Mouse (Mus musculus) liver, embryonic 11.5 days (tissue): ENCODE measurements at regions not wholly inside any gene's neighbourhood (a gene's known extent, or its start where the extent isn't known, plus 50 kb on each side); places are given as distances from the start of the nearest gene placed in this dataset.

Experiments
- ATAC-seq: fragments of 200-750 bp; cut with Nextera tagmentation; replicated peaks from 2 replicates; pipeline ENCODE4 v1.8.0; 2017; ENCODE audit warnings: moderate number of reproducible peaks, mild to moderate bottlenecking, moderate TSS enrichment, moderate library complexity; ENCODE audit not compliant: low FRiP score
- DNase-seq: peaks from one replicate; pipeline ENCODE4 v3.0.0-alpha.2; 2017; ENCODE audit warnings: low spot score
- H3K27ac ChIP-seq: fragments of 300-500 bp; sonication (generic); 2 replicates; pipeline ENCODE4 v1.5.1; 2014; ENCODE audit warnings: mild to moderate bottlenecking, low read depth, low read length, control low read depth
- H3K27me3 ChIP-seq: fragments of 300-500 bp; sonication (generic); replicated peaks from 2 replicates; pipeline ENCODE4 v1.6.1; 2014; ENCODE audit warnings: low read length, mixed read lengths; ENCODE audit not compliant: control insufficient read depth, insufficient read depth
- H3K36me3 ChIP-seq: fragments of 300-500 bp; sonication (generic); 2 replicates; pipeline ENCODE4 v1.6.1; 2014; ENCODE audit warnings: mild to moderate bottlenecking, low read length, moderate library complexity, mixed read lengths; ENCODE audit not compliant: control insufficient read depth, insufficient read depth
- H3K4me1 ChIP-seq: fragments of 300-500 bp; sonication (generic); replicated peaks from 2 replicates; pipeline ENCODE4 v1.6.1; 2014; ENCODE audit warnings: low read length, mixed read lengths; ENCODE audit not compliant: control insufficient read depth, insufficient read depth
- H3K4me2 ChIP-seq: fragments of 300-500 bp; sonication (generic); 2 replicates; pipeline ENCODE4 v1.6.1; 2014; ENCODE audit warnings: mild to moderate bottlenecking, control low read depth, moderate library complexity
- H3K4me3 ChIP-seq: fragments of 300-500 bp; sonication (generic); 2 replicates; pipeline ENCODE4 v1.5.1; 2014; ENCODE audit warnings: low read depth, low read length, control low read depth
- H3K9ac ChIP-seq: fragments of 300-500 bp; sonication (generic); 2 replicates; pipeline ENCODE4 v1.6.1; 2014; ENCODE audit warnings: low read depth, low read length, control low read depth
- H3K9me3 ChIP-seq: fragments of 300-500 bp; sonication (generic); 2 replicates; pipeline ENCODE4 v1.6.1; 2016; ENCODE audit warnings: low read length, inconsistent platforms, mixed read lengths; ENCODE audit not compliant: control insufficient read depth
- WGBS: fragments of 180-500 bp; shearing (Covaris S2); extraction: QIAGEN DNeasy Blood & Tissue Kit; methylation state at CpG from one replicate; pipeline ENCODE4 v1.1.7; 2014; 5-methylcytosine and 5-hydroxymethylcytosine counted together

DNA sequence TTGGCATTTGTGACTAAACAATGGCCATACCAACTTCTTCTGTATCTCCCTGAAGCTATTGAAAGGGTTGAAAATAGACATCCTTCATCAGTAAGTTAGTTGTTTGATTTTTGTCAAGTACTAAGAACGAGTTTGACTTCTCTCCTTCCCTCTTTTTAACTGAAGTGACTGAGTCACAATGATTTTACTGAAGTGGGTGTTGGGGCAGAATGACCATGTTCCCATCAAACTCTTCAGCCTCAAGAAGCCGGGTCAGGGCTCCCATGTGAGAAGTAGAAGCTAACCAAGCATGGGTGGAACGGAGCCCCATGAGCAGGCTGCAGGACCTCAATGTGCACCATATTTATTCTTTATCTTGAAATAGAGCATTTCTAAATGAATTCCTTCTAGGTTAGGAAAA lies 350.7 kb upstream of the Kif2a start:
- no peak for DNase-seq
- no peak overlapping the region for H3K4me2 ChIP-seq
- WGBS: 78% methylated on average over 3 of the region's 3 CpGs
- no peak overlapping the region for H3K9ac ChIP-seq
- H3K9me3 ChIP-seq: no peaks in the 10 kb centered on the region
- no peaks in the 10 kb centered on the region for H3K4me1 ChIP-seq
- no peak overlapping the region for H3K27ac ChIP-seq
- H3K36me3 ChIP-seq: no peaks in the 10 kb centered on the region
- no peaks in the 10 kb centered on the region for H3K27me3 ChIP-seq
- no peak for ATAC-seq
- H3K4me3 ChIP-seq: no peak overlapping the region

DNA sequence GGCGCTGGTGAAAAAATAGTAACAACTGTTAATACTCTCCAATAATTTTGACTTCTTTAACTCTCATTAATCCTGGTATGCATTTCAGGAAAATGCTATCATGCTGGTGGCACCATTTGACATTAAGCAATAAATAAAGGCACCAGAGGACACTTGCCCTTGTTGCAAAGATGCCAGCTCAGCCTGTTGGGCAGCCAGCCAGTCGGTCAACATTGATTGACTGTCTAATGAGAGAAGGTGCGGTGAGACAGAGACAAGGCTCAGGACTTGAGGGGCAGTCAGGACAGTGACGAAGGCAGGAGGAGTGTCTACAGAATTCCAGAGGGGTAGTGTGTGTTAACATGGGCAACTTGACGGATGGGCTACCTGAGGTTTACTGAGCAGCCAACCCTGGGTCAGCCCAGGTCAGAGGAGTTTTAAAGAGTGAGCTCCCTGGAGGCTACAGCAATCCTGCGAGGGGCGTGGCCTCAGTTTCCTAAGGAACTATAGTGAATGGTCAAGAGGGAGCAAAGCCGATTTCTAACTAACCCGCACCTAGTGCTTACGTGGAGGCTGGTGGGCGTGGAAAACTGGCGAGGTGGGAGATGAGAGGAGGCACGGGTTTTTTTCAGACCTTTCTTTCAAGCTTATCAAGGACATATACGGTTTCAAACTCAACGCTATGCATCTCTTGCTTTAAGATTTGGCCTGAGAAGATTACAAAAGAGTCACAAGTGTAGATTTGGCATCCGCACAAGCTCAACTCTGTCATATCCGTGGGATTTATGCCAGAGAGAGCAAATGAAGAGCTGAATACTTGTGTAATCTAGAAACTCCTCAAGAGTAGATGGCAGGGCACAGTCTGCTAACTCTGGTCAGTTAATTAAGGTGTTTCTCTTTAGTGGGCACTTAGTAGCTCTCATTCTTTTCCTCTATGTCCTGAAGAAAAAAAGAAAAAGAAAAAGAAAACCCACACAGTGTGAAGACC lies 350.0 kb upstream of the Kif2a start:
- H3K4me2 ChIP-seq: no peak overlapping the region
- H3K27me3 ChIP-seq: no peaks in the 10 kb centered on the region
- H3K4me3 ChIP-seq: no peak overlapping the region
- H3K4me1 ChIP-seq: no peaks in the 10 kb centered on the region
- H3K27ac ChIP-seq: no peak overlapping the region
- H3K9me3 ChIP-seq: no peaks in the 10 kb centered on the region
- WGBS: 45% methylated on average over 17 of the region's 17 CpGs
- no peak overlapping the region for H3K9ac ChIP-seq
- no peaks in the 10 kb centered on the region for H3K36me3 ChIP-seq
- ATAC-seq (no peak), DNase-seq (no peak)

DNA sequence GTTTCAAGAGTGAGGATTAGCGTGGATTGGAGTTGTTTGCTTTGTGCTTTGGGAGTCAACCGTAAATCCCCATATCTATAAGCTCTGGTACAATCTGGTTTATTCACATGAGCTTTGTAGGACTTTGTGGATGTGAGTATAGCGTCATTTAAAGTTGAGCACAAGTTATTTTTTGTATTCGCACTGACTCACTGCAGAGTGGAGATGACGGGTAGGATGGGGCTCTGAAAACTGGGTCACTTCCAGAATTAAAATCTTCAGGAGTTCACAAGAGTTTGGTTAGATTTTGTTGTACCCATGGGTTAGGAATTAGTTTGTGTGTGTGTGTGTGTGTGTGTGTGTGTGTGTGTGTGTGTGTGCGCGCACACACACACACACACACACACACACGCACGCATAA lies 345.7 kb upstream of the Kif2a start:
- Histone ChIP-seq H3K9me3 (no peaks in the 10 kb centered on the region), H3K27me3 (no peaks in the 10 kb centered on the region), H3K9ac (no peak overlapping the region), H3K4me2 (no peak overlapping the region), H3K27ac (no peak overlapping the region), H3K4me3 (no peak overlapping the region), H3K4me1 (no peaks in the 10 kb centered on the region), H3K36me3 (no peaks in the 10 kb centered on the region)
- 85% methylated on average over 9 of the region's 9 CpGs for WGBS
- DNase-seq: no peak
- ATAC-seq: no peak

DNA sequence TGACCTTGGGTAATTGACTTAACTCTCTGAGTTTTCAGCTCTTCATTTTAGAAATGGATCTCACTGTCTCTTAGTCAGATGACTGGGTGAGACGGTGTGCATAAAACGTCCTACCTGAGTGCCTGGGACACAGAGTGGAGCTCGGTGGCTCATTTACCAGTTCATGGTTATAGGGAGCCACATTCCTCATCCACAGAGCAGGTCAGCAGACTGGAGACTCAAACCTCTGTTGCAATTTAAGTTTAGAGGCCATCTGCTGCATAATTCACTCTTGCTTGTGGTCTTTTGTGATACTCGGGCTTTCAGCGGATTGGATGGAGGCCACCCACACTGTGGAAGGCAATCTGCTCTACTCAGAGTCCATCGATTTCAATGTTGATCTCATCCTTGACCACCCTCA lies 343.8 kb upstream of the Kif2a start:
- no peak overlapping the region for H3K4me2 ChIP-seq
- H3K4me3 ChIP-seq: no peak overlapping the region
- ATAC-seq: no peak
- no peaks in the 10 kb centered on the region for H3K9me3 ChIP-seq
- no peaks in the 10 kb centered on the region for H3K27me3 ChIP-seq
- no peak overlapping the region for H3K9ac ChIP-seq
- H3K4me1 ChIP-seq: no peaks in the 10 kb centered on the region
- no peak overlapping the region for H3K27ac ChIP-seq
- DNase-seq: no peak
- no peaks in the 10 kb centered on the region for H3K36me3 ChIP-seq
- 87% methylated on average over 6 of the region's 6 CpGs for WGBS

DNA sequence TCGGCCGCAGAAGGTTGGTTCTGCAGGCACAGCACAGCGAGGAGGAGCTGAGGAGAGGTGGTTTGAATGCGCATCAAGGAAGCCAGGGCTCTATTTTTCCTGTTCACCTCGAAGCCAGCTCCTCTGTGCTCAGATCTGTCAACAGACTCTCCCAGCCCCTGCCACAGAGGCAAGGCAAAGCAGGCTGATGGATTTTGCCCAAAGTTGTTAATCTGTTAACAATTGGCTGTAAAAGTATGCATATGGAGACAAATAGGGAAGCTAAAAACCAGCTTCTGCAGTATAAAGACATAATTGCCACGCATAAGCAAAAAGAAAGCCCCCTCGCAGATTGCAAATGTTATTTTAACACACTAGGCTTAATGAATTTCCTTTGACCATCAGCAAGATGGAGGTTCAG lies 343.3 kb upstream of the Kif2a start:
- Histone ChIP-seq H3K36me3 (no peaks in the 10 kb centered on the region), H3K27me3 (no peaks in the 10 kb centered on the region), H3K27ac (no peak overlapping the region), H3K4me3 (no peak overlapping the region), H3K9ac (no peak overlapping the region), H3K4me2 (no peak overlapping the region), H3K4me1 (no peaks in the 10 kb centered on the region), H3K9me3 (no peaks in the 10 kb centered on the region)
- no peak for ATAC-seq
- WGBS: 68% methylated on average over 7 of the region's 7 CpGs
- DNase-seq: no peak

DNA sequence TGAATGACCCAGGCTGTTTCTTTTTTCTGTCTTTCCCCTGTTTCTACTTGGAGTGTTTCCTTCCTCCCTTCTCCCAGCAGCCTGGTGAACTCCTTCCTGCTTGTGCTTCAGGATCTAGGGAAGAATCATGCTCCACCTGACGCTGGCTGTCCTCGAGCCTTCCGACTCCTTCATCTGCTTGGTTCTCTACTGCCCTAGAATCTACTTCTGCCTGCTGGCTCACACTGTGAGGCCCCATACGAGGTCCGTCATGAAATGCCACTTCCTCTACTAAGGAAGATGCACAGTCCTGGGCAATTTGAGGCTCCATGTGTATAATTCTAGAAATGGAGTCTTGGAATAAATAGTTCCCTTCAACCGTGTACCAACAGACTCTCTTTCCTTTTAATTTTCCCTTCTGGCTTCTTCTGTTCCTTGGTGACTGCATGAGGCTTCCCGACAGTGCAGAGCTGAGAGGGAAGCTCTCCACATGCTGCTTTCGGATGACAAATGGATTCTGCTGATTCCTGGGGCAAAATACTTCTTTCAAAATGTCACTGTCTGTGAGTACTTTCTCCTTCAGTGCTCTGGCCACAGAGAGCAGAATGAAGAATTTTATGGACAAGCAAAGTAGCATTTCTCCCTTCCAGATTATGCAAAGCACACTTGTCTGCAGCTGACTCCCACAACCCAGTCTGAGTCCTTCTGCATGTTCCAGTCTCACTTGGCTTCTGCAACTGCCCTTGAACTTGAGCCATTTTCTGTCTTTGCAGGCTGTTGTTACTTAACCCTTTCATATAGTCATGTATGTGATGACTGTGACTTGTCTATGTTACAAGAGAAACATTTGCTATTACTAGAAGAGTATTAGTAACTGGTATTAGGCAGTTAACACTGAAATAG lies 341.1 kb upstream of the Kif2a start:
- ATAC-seq (no peak), DNase-seq (no peak)
- Histone ChIP-seq H3K4me2 (no peak overlapping the region), H3K36me3 (no peaks in the 10 kb centered on the region), H3K27ac (no peak overlapping the region), H3K9ac (no peak overlapping the region), H3K4me1 (no peaks in the 10 kb centered on the region), H3K9me3 (no peaks in the 10 kb centered on the region), H3K4me3 (no peak overlapping the region), H3K27me3 (no peaks in the 10 kb centered on the region)
- WGBS: 63% methylated on average over 8 of the region's 8 CpGs

DNA sequence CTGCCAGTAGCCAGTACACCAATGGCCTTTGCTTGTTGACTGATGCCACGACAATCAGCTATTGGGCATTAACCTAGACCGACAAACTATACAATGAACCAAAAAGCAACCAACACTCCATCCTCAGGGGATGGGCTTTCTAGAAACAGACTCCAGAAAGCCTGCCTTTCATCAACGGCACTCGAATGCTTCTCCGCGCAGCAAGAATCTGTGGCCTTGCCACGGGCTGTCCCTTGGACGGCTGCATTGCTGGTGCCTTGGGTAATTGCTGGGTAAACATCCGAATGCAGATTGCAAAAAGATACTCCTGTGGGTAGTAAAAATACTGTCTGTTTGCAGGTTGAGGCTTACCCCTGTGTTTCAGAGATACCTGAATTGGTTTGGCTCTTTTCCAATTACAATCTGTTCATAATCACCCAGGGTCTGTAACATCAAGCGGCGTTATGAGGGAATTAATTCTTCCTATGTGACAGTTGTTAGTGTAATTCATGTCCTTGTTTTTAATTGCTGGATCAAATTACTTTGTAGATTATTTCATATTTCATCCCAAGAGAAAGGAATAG lies 319.0 kb upstream of the Kif2a start:
- Histone ChIP-seq H3K9me3 (no peaks in the 10 kb centered on the region), H3K4me2 (no peak overlapping the region), H3K27me3 (no peaks in the 10 kb centered on the region), H3K4me3 (no peak overlapping the region), H3K9ac (no peak overlapping the region), H3K27ac (no peak overlapping the region), H3K4me1 (no peaks in the 10 kb centered on the region), H3K36me3 (no peaks in the 10 kb centered on the region)
- ATAC-seq: no peak
- 76% methylated on average over 11 of the region's 11 CpGs for WGBS
- DNase-seq: no peak

DNA sequence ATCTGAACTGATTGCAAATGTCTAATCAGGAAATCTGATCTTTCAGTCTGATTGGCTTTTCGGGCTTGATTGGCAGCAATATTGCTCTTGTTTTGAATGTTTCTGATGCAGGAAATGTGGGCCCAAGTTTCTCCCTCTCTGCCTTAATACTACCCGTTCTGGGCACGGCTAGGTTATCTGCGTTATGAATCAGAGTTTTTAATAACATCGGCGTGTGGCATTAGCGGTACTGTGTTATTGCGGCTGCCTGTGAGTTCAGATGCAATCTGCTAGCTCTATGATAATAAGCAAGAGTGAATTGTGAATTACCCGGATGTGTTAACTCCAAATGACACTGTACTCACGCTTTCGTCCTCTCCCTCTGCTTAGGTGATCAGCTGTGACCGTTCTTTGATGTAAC lies 316.2 kb upstream of the Kif2a start:
- Histone ChIP-seq H3K9me3 (no peaks in the 10 kb centered on the region), H3K27me3 (no peaks in the 10 kb centered on the region), H3K4me1 (no peaks in the 10 kb centered on the region), H3K36me3 (no peaks in the 10 kb centered on the region), H3K4me3 (no peak overlapping the region), H3K4me2 (no peak overlapping the region), H3K9ac (no peak overlapping the region), H3K27ac (no peak overlapping the region)
- no peak for DNase-seq
- WGBS: 87% methylated on average over 12 of the region's 12 CpGs
- ATAC-seq: no peak
